Mouse (Mus musculus): Measurements from ENCODE around the gene Pik3c2b. TPM values are rescaled to one million over a fixed set of nuclear protein-coding genes. Genes with fewer than 3 reads are reported as not detected.

The Pik3c2b gene
- polyA plus RNA-seq, 1 experiment from 2014 or later, result 5.3 TPM

GRCm38 (mm10) chr1:133121246-133121645 is 75.8 kb downstream of the Pik3c2b start:
- WGBS, result 46% methylated on average over 6 of the region's 6 CpGs
- H3K36me3 ChIP-seq (ENCODE audit: control insufficient read depth, insufficient read depth, low read length), result no peaks in the 10 kb centered on the region
- no peak for ATAC-seq (ENCODE audit: low read depth)

GRCm38 (mm10) chr1:133124137-133124536 is 78.7 kb downstream of the Pik3c2b start:
- 66% methylated on average over 6 of the region's 6 CpGs for WGBS
- H3K4me1 ChIP-seq (replicated peaks; ENCODE audit: control insufficient read depth, insufficient read depth, low read length), result peaks cover 12% of the 10 kb centered on the region
- H3K36me3 ChIP-seq (ENCODE audit: control insufficient read depth, insufficient read depth, low read length), result no peaks in the 10 kb centered on the region
- no peak overlapping the region for H3K9ac ChIP-seq (ENCODE audit: low read length)
- H3K27me3 ChIP-seq (ENCODE audit: control insufficient read depth, insufficient read depth, low read depth, low read length), result no peaks in the 10 kb centered on the region
- H3K4me3 ChIP-seq (ENCODE audit: low read length), result no peak overlapping the region
- no peaks in the 10 kb centered on the region; the same call in 1 of the 2 replicates for H3K9me3 ChIP-seq (ENCODE audit: control insufficient read depth, low read length)
- ATAC-seq (ENCODE audit: low read depth), result no peak
- no peak overlapping the region for H3K4me2 ChIP-seq (ENCODE audit: low read depth, low read length)
- H3K27ac ChIP-seq (ENCODE audit: low read length), result no peak overlapping the region

More at GRCm38 (mm10) chr1:133121246-133121645, 75.8 kb downstream of the Pik3c2b start:
- no peak overlapping the region for H3K27ac ChIP-seq (ENCODE audit: low read length)
- H3K4me3 ChIP-seq (ENCODE audit: low read length), result no peak overlapping the region
- peaks cover 12% of the 10 kb centered on the region for H3K4me1 ChIP-seq (replicated peaks; ENCODE audit: control insufficient read depth, insufficient read depth, low read length)
- no peaks in the 10 kb centered on the region for H3K27me3 ChIP-seq (ENCODE audit: control insufficient read depth, insufficient read depth, low read depth, low read length)
- no peak overlapping the region for H3K4me2 ChIP-seq (ENCODE audit: low read depth, low read length)
- no peak overlapping the region for H3K9ac ChIP-seq (ENCODE audit: low read length)
- H3K9me3 ChIP-seq (ENCODE audit: control insufficient read depth, low read length), result no peaks in the 10 kb centered on the region; the same call in 1 of the 2 replicates

GRCm38 (mm10) chr1:133125640-133126364 is 80.3 kb downstream of the Pik3c2b start:
- Histone ChIP-seq H3K27me3 (ENCODE audit: control insufficient read depth, insufficient read depth, low read depth, low read length) (no peaks in the 10 kb centered on the region), H3K4me1 (replicated peaks; ENCODE audit: control insufficient read depth, insufficient read depth, low read length) (peaks cover 6% of the 10 kb centered on the region; the same call in 1 of the 2 replicates), H3K9ac (ENCODE audit: low read length) (no peak overlapping the region), H3K4me2 (ENCODE audit: low read depth, low read length) (no peak overlapping the region), H3K36me3 (ENCODE audit: control insufficient read depth, insufficient read depth, low read length) (no peaks in the 10 kb centered on the region), H3K27ac (ENCODE audit: low read length) (no peak overlapping the region), H3K4me3 (ENCODE audit: low read length) (no peak overlapping the region), H3K9me3 (ENCODE audit: control insufficient read depth, low read length) (no peaks in the 10 kb centered on the region; the same call in 1 of the 2 replicates)
- ATAC-seq (ENCODE audit: low read depth), result no peak
- 88% methylated on average over 9 of the region's 9 CpGs for WGBS

- Histone ChIP-seq H3K4me2 (ENCODE audit: low read depth, low read length) (no peak overlapping the region), H3K9me3 (ENCODE audit: control insufficient read depth, low read length) (no peaks in the 10 kb centered on the region; the same call in 1 of the 2 replicates), H3K27ac (ENCODE audit: low read length) (no peak overlapping the region), H3K36me3 (ENCODE audit: control insufficient read depth, insufficient read depth, low read length) (no peaks in the 10 kb centered on the region), H3K4me3 (ENCODE audit: low read length) (no peak overlapping the region), H3K4me1 (replicated peaks; ENCODE audit: control insufficient read depth, insufficient read depth, low read length) (peaks cover 6% of the 10 kb centered on the region; the same call in 1 of the 2 replicates), H3K9ac (ENCODE audit: low read length) (no peak overlapping the region), H3K27me3 (ENCODE audit: control insufficient read depth, insufficient read depth, low read depth, low read length) (no peaks in the 10 kb centered on the region)
- 70% methylated on average over 4 of the region's 4 CpGs for WGBS
- ATAC-seq (ENCODE audit: low read depth), result no peak
Measured at GRCm38 (mm10) chr1:133126365-133126740, 80.9 kb downstream of the Pik3c2b start.

GRCm38 (mm10) chr1:133127328-133127727 is 81.9 kb downstream of the Pik3c2b start:
- Histone ChIP-seq H3K4me3 (ENCODE audit: low read length) (no peak overlapping the region), H3K4me1 (replicated peaks; ENCODE audit: control insufficient read depth, insufficient read depth, low read length) (peaks cover 6% of the 10 kb centered on the region; the same call in 1 of the 2 replicates), H3K27me3 (ENCODE audit: control insufficient read depth, insufficient read depth, low read depth, low read length) (no peaks in the 10 kb centered on the region), H3K4me2 (ENCODE audit: low read depth, low read length) (no peak overlapping the region), H3K9me3 (ENCODE audit: control insufficient read depth, low read length) (no peaks in the 10 kb centered on the region; the same call in 1 of the 2 replicates), H3K9ac (ENCODE audit: low read length) (no peak overlapping the region), H3K27ac (ENCODE audit: low read length) (no peak overlapping the region), H3K36me3 (ENCODE audit: control insufficient read depth, insufficient read depth, low read length) (no peaks in the 10 kb centered on the region)
- ATAC-seq (ENCODE audit: low read depth), result no peak
- WGBS, result 53% methylated on average over 9 of the region's 9 CpGs

GRCm38 (mm10) chr1:133129471-133130221 is 84.2 kb downstream of the Pik3c2b start:
- 43% methylated on average over 16 of the region's 16 CpGs for WGBS
- Histone ChIP-seq H3K4me1 (replicated peaks; ENCODE audit: control insufficient read depth, insufficient read depth, low read length) (peaks cover 11% of the 10 kb centered on the region; the same call in 1 of the 2 replicates), H3K9ac (ENCODE audit: low read length) (peak overlapping the region; percentile 40), H3K27ac (ENCODE audit: low read length) (peak overlapping the region; percentile 12), H3K27me3 (ENCODE audit: control insufficient read depth, insufficient read depth, low read depth, low read length) (no peaks in the 10 kb centered on the region), H3K4me2 (ENCODE audit: low read depth, low read length) (peak overlapping the region; percentile 63), H3K36me3 (ENCODE audit: control insufficient read depth, insufficient read depth, low read length) (peaks cover 3% of the 10 kb centered on the region; the same call in 1 of the 2 replicates), H3K9me3 (ENCODE audit: control insufficient read depth, low read length) (no peaks in the 10 kb centered on the region; the same call in 1 of the 2 replicates), H3K4me3 (ENCODE audit: low read length) (no peak overlapping the region)
- no peak for ATAC-seq (ENCODE audit: low read depth)

- H3K9me3 ChIP-seq (ENCODE audit: control insufficient read depth, low read length), result no peaks in the 10 kb centered on the region
- WGBS, result under 1% methylated on average over 72 of the region's 72 CpGs
- H3K36me3 ChIP-seq (ENCODE audit: control insufficient read depth, insufficient read depth, low read length), result peaks cover 3% of the 10 kb centered on the region; the same call in 1 of the 2 replicates
- no peaks in the 10 kb centered on the region for H3K27me3 ChIP-seq (ENCODE audit: control insufficient read depth, insufficient read depth, low read depth, low read length)
- ATAC-seq (ENCODE audit: low read depth), result peak; percentile 99
- H3K4me2 ChIP-seq (ENCODE audit: low read depth, low read length), result peak within 1 kb of the TSS; percentile 94
- peaks cover 21% of the 10 kb centered on the region for H3K4me1 ChIP-seq (replicated peaks; ENCODE audit: control insufficient read depth, insufficient read depth, low read length)
- H3K27ac ChIP-seq (ENCODE audit: low read length), result peak within 1 kb of the TSS; percentile 98
- peak within 1 kb of the TSS; percentile 76 for H3K4me3 ChIP-seq (ENCODE audit: low read length)
- peak within 1 kb of the TSS; percentile 98 for H3K9ac ChIP-seq (ENCODE audit: low read length)
Measured at GRCm38 (mm10) chr1:133130638-133131560, 85.4 kb downstream of the Pik3c2b start, which contains the start of gene Ppp1r15b. Gene Ppp1r15b (plus strand): TSS chr1:133131143.

GRCm38 (mm10) chr1:133131561-133131905 is 86.1 kb downstream of the Pik3c2b start:
- Histone ChIP-seq H3K27me3 (ENCODE audit: control insufficient read depth, insufficient read depth, low read depth, low read length) (no peaks in the 10 kb centered on the region), H3K9ac (ENCODE audit: low read length) (peak overlapping the region; percentile 98), H3K36me3 (ENCODE audit: control insufficient read depth, insufficient read depth, low read length) (peaks cover 9% of the 10 kb centered on the region), H3K9me3 (ENCODE audit: control insufficient read depth, low read length) (no peaks in the 10 kb centered on the region), H3K4me2 (ENCODE audit: low read depth, low read length) (peak overlapping the region; percentile 94), H3K4me3 (ENCODE audit: low read length) (peak overlapping the region; percentile 76), H3K27ac (ENCODE audit: low read length) (peak overlapping the region; percentile 98), H3K4me1 (replicated peaks; ENCODE audit: control insufficient read depth, insufficient read depth, low read length) (peaks cover 26% of the 10 kb centered on the region)
- no peak for ATAC-seq (ENCODE audit: low read depth)
- WGBS, result under 1% methylated on average over 34 of the region's 35 CpGs

All from lung, embryonic 16.5 days (tissue).